ENCODE assay signal across 15 mouse cellular contexts in genomic region chr13:63258671-63259070, GRCm38 (mm10).
DNase-seq lines count a peak whose midpoint lies in the region; ATAC-seq and TF ChIP-seq lines count a peak whose summit lies in the region.
"Had no signal": no experiment of that assay in that cellular context is flagged by ENCODE, and none has a peak within 500 bp of the region (broad histone marks: within the 10 kb centered on the region; RNA-seq: fewer than 3 reads in every experiment).

No protein-coding gene starts in this region.

- H3K36me3 ChIP-seq in embryonic facial prominence, embryonic 15.5 days, result peaks cover 21% of the 10 kb centered on the region; the same call in 1 of the 2 replicates
- peaks cover 4% of the 10 kb centered on the region; the same call in 1 of the 2 replicates for H3K36me3 ChIP-seq in small intestine, adult 2 months (ENCODE audit: control insufficient read depth, insufficient read depth, low read length)

- no peak for TF ChIP-seq CTCF in layer of hippocampus, adult 2 months (conservative IDR thresholded peaks at IDR 0.05)
- TF ChIP-seq CTCF in small intestine, adult 2 months (IDR thresholded peaks at IDR 0.05; ENCODE audit: extremely low read depth, insufficient read length, insufficient replicate concordance, low read depth, low read length), result no peak

- H3K4me2 ChIP-seq in embryonic facial prominence, embryonic 15.5 days (replicated peaks), result peak overlapping the region; percentile 31; the same call in 1 of the 2 replicates

- H3K27me3 ChIP-seq in embryonic facial prominence, embryonic 15.5 days, result no peaks in the 10 kb centered on the region
- no peaks in the 10 kb centered on the region for H3K27me3 ChIP-seq in small intestine, adult 2 months (ENCODE audit: control insufficient read depth, insufficient read depth, low read length)
- H3K27me3 ChIP-seq: megakaryocyte, embryonic 14.5 days had no signal

- H3K27ac ChIP-seq in layer of hippocampus, adult 2 months, result peak overlapping the region; percentile 28; the same call in 1 of the 2 replicates
- H3K27ac ChIP-seq in embryonic facial prominence, embryonic 15.5 days (replicated peaks), result peak overlapping the region; percentile 75
- H3K27ac ChIP-seq in small intestine, adult 2 months (ENCODE audit: insufficient read depth, low read depth, low read length), result peak overlapping the region; percentile 13; the same call in 1 of the 2 replicates

- TF ChIP-seq POLR2A in small intestine, adult 2 months (IDR thresholded peaks at IDR 0.05; ENCODE audit: low read depth, low read length), result no peak

- WGBS in embryonic facial prominence, embryonic 15.5 days, result 56% methylated on average over 4 of the region's 4 CpGs
- WGBS in small intestine, adult 2 months, result 80% methylated on average over 4 of the region's 4 CpGs

- H3K9me3 ChIP-seq in embryonic facial prominence, embryonic 15.5 days (replicated peaks), result no peaks in the 10 kb centered on the region
- H3K9me3 ChIP-seq: G1E; megakaryocyte, embryonic 14.5 days had no signal

- H3K4me3 ChIP-seq in layer of hippocampus, adult 2 months, result no peak overlapping the region
- no peak overlapping the region for H3K4me3 ChIP-seq in embryonic facial prominence, embryonic 15.5 days (replicated peaks)
- no peak overlapping the region for H3K4me3 ChIP-seq in small intestine, adult 2 months (ENCODE audit: low read depth, low read length)
- H3K4me3 ChIP-seq: erythroblast, embryonic 14.5 days had no signal

- H3K4me1 ChIP-seq in embryonic facial prominence, embryonic 15.5 days, result peaks cover 82% of the 10 kb centered on the region
- H3K4me1 ChIP-seq in small intestine, adult 2 months (ENCODE audit: control insufficient read depth, insufficient read depth, insufficient read length, low read length), result peaks cover 42% of the 10 kb centered on the region

- DNase-seq in heart, adult 11 months, result peak; percentile 91
- no peak for DNase-seq in heart, adult 9 months (ENCODE audit: low spot score in 2 of 2)
- no peak for DNase-seq in layer of hippocampus, adult 2 months (ENCODE audit: low spot score in 2 of 2)
- no peak for DNase-seq in layer of hippocampus, postnatal 25 days (ENCODE audit: extremely low spot score in 1 of 2, low spot score in 1 of 2)
- DNase-seq in right cerebral cortex, postnatal 36 days (ENCODE audit: low spot score in 2 of 2), result no peak
- DNase-seq: liver; retina, postnatal 1 day had no signal

- ATAC-seq in embryonic facial prominence, embryonic 15.5 days (ENCODE audit: insufficient number of reproducible peaks, low FRiP score, low TSS enrichment, low read depth), result no peak
- no peak for ATAC-seq in megakaryocyte, adult 5-6 weeks (ENCODE audit: poor library complexity, severe bottlenecking)
- ATAC-seq: activated CD4-positive, CD25-positive, alpha-beta regulatory T cell, adult 4 months; intestine, postnatal 0 days had no signal

- no peak overlapping the region for H3K9ac ChIP-seq in embryonic facial prominence, embryonic 15.5 days

Comparison
In these comparisons a context has a peak if more than half of its experiments do, and no peak if none do; other contexts are left out.
1. H3K27ac ChIP-seq: peak in every context shown above with its lines; median percentile 75 in embryonic facial prominence, embryonic 15.5 days; 28 in layer of hippocampus, adult 2 months; 13 in small intestine, adult 2 months.